Comparison of ENCODE assay signal across 26 mouse cellular contexts in genomic region chr13:36174101-36174500, GRCm38 (mm10). TPM values are rescaled to one million over a fixed set of nuclear protein-coding genes. Genes with fewer than 3 reads are reported as not detected.
A peak's percentile ranks its signal among the peaks of the same experiment; 100 is the strongest.
DNase-seq lines count a peak whose midpoint lies in the region; ATAC-seq and TF ChIP-seq lines count a peak whose summit lies in the region.
"Had no signal": no experiment of that assay in that cellular context is flagged by ENCODE, and none has a peak within 500 bp of the region (broad histone marks: within the 10 kb centered on the region; RNA-seq: fewer than 3 reads in every experiment).

No protein-coding gene starts in this region.

- no peaks in the 10 kb centered on the region for H3K36me3 ChIP-seq in thymus, adult 2 months (ENCODE audit: control insufficient read depth, insufficient read depth, low read length)
- H3K36me3 ChIP-seq: embryonic facial prominence, embryonic 12.5 days; embryonic facial prominence, embryonic 15.5 days; heart, embryonic 10.5 days; heart, embryonic 13.5 days had no signal

- no peak overlapping the region for H3K4me3 ChIP-seq in thymus, adult 2 months (ENCODE audit: control insufficient read depth, insufficient read depth, low read length)
- H3K4me3 ChIP-seq: embryonic facial prominence, embryonic 12.5 days; embryonic facial prominence, embryonic 15.5 days; heart, adult 2 months; heart, embryonic 10.5 days; heart, embryonic 13.5 days had no signal

- no peak overlapping the region for H3K27ac ChIP-seq in thymus, adult 2 months (ENCODE audit: control insufficient read depth, insufficient read depth, low read length)
- H3K27ac ChIP-seq: embryonic facial prominence, embryonic 12.5 days; embryonic facial prominence, embryonic 15.5 days; heart, adult 2 months; heart, embryonic 13.5 days; hindbrain, embryonic 14.5 days had no signal

- WGBS in thymus, adult 2 months = 95% methylated on average over 5 of the region's 5 CpGs

- peak; percentile 10 for DNase-seq in lung, postnatal 25 days (ENCODE audit: low spot score)
- DNase-seq in lung, adult 18-20 months = no peak
- peak; percentile 18 for DNase-seq in thymus, adult 2 months
- DNase-seq in thymus, postnatal 0 days (ENCODE audit: low spot score) = no peak
- peak; percentile 25 for DNase-seq in thymus, postnatal 25 days
- no peak for DNase-seq in gastrocnemius, adult 18-20 months (ENCODE audit: low spot score)
- DNase-seq in ovary, postnatal 14 days (ENCODE audit: low spot score) = no peak
- DNase-seq: adrenal gland, postnatal 10 days; cerebellum, adult 11 months; cerebellum, adult 2 months; cerebellum, adult 9-11 months; cerebellum, postnatal 25 days; forebrain, postnatal 0 days; gastrocnemius, postnatal 25 days; heart, adult 2 months; heart, postnatal 14 days; heart, postnatal 4 days had no signal

- no peaks in the 10 kb centered on the region for H3K27me3 ChIP-seq in thymus, adult 2 months (ENCODE audit: control insufficient read depth, insufficient read depth, low read length)
- H3K27me3 ChIP-seq: CH12.LX; embryonic facial prominence, embryonic 12.5 days; embryonic facial prominence, embryonic 15.5 days; heart, embryonic 13.5 days; Patski had no signal

- no peaks in the 10 kb centered on the region for H3K4me1 ChIP-seq in thymus, adult 2 months (replicated peaks; ENCODE audit: control insufficient read depth, insufficient read depth, low read length)
- H3K4me1 ChIP-seq: embryonic facial prominence, embryonic 12.5 days; embryonic facial prominence, embryonic 15.5 days had no signal

- no peak for TF ChIP-seq CTCF in thymus, adult 2 months (IDR thresholded peaks at IDR 0.05; ENCODE audit: borderline replicate concordance, control insufficient read depth, extremely low read depth, insufficient read depth, low read length, poor library complexity)

- TF ChIP-seq POLR2A in thymus, adult 2 months (IDR thresholded peaks at IDR 0.05; ENCODE audit: control insufficient read depth, extremely low read depth, insufficient read depth, low read length, poor library complexity) = no peak

- ATAC-seq in megakaryocyte-erythroid progenitor cell, adult 5-6 weeks (replicated peaks; ENCODE audit: low FRiP score, low TSS enrichment, poor library complexity, severe bottlenecking) = no peak
- ATAC-seq: forebrain, embryonic 14.5 days; forebrain, postnatal 0 days; Patski had no signal

RNA-seq across cellular contexts. Expression of gene Lyrm4, which starts 56.8 kb away (rescaled TPM):
- 4.0 and 4.3 TPM in 2 replicates for polyA plus RNA-seq in thymus, adult 2 months (2012; rRNA removed)
- polyA plus RNA-seq in thymus, postnatal 0 days (2015; fragmentation: Nextera tagmentation; extraction: Ambion mirVana) = 23.5 and 25.1 TPM in 2 replicates
- 1 to 10 TPM; 6.8 to 6.9 TPM for total RNA-seq in gastrocnemius, adult 18-20 months (2021)
- 22.8 and 37.9 TPM in 2 replicates for total RNA-seq in megakaryocyte-erythroid progenitor cell, adult 5-6 weeks (2014; fragmentation: Nextera tagmentation)
- 30.8 and 45.3 TPM in 2 replicates for total RNA-seq in megakaryocyte-erythroid progenitor cell, adult 5-6 weeks (2017)

RNA-seq across cellular contexts. Expression of gene Fars2, which starts 56.9 kb away (rescaled TPM):
- 42.7 and 47.6 TPM in 2 replicates for polyA plus RNA-seq in thymus, adult 2 months (2012; rRNA removed)
- polyA plus RNA-seq in thymus, postnatal 0 days (2015; fragmentation: Nextera tagmentation; extraction: Ambion mirVana) = 38.1 and 43.7 TPM in 2 replicates
- total RNA-seq in gastrocnemius, adult 18-20 months (2021) = 10 to 100 TPM; 34.7 to 36.1 TPM
- total RNA-seq in megakaryocyte-erythroid progenitor cell, adult 5-6 weeks (2014; fragmentation: Nextera tagmentation) = 53.3 and 54.5 TPM in 2 replicates
- total RNA-seq in megakaryocyte-erythroid progenitor cell, adult 5-6 weeks (2017) = 55.2 and 110 TPM in 2 replicates

Comparison
In these comparisons a context has a peak if more than half of its experiments do, and no peak if none do; other contexts are left out.
1. DNase-seq: peak in lung, postnatal 25 days (single experiment), thymus, adult 2 months (single experiment) and thymus, postnatal 25 days (single experiment); none in lung, adult 18-20 months (0 of 2), thymus, postnatal 0 days (single experiment), gastrocnemius, adult 18-20 months (single experiment) and ovary, postnatal 14 days (single experiment).